Mouse (Mus musculus) kidney, postnatal 10 days (tissue): Measurements from ENCODE around the gene Olfr1163.
"Not testable (repeated sequence)": the region's sequence is repeated elsewhere in the genome, so short reads cannot be mapped to it uniquely, and the experiment has no call there.

Experiments used
- DNase-seq: peaks from one replicate; pipeline ENCODE4 v3.0.0; 2021; ENCODE audit warnings: mixed read lengths

The Olfr1163 gene

GRCm38 (mm10) chr2:88071730-88072129, at the start of gene Olfr1163:
TSS of gene Olfr1163 (minus strand) at chr2:88071830.
- no peak for DNase-seq

DNA sequence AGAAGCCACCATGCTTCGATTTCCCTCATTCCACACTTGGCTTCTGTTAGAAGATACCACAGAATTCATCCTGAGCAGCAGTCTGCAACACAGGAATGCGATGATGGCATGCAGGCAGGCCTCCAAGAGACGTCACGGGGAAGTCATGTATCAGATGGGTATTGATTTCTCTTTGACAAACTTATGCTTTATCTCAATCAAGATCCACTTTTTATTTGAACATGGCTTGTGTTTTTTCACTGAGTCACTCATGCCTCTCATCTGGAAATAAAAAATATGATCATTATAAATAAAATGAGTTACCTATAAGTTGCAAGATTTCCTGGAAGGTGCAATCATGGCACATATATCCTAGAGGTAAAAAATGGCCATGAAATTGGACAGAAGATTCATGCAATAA, 22.2 kb upstream of the Olfr1163 start, which contains the start of gene Olfr1164:
Olfr1164 (minus strand) TSS at position 101 of the 400 bp plus-strand sequence.
- DNase-seq, result no peak

DNA sequence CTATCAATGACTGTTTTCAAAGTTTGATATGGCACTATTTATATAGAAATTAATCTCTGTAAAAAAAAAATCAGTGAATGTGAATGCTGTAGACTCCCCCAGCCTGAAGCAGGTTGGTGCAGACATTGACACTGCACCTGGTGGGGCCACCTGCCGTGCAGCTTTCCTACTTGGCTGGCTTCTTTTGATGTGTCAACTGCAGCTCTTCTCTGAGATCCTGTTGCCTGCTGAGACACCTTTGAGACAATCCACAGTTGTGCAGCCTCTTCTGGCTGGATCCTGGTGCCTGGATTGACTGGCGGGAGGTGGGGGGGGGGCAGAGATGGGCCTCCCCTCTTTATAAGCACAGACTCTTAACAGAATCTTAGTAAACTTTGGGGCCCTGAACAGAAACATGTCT, 8.0 kb downstream of the Olfr1163 start:
- DNase-seq, result no peak

DNA sequence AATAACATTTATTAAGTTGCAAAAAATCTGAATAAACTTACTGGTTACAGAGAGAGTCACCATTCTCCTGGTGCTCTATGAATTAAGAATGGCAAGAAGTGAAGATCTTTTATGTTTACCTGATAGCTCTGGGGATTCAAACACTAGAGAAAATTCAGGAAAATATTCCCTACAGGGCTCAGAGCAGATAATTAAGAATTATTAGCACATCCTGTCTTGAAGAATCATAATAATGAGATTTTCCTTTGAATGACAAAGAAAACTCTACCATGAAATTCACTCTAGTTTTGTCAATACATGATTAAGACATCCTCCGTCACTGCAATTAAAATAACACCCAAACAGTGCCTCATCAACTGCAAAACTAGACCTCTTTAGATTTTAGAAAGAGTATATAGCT, 20.6 kb downstream of the Olfr1163 start, which contains the start of gene Olfr1162:
Olfr1162 (minus strand) TSS at position 101 of the 400 bp plus-strand sequence.
- DNase-seq, result no peak

DNA sequence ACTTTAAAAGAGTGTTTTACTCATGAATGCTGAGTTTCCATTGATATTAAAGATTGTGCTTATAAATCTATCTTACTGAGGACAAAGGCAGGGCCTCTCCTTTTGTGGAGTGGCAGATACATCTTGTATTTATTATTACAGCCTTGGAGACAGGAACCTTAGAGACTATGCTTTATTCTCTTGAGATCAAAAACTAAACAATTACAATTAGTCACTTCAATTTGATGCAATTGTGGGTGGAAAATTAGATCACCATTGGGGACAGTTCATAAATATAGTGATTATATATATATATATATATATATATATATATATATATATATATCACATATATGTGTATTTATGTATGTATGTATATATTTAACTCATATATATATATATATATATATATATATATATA, 34.0 kb downstream of the Olfr1163 start, which contains the start of gene Olfr73:
Olfr73 (minus strand) TSS at position 101 of the 400 bp plus-strand sequence.
- DNase-seq, result no peak

GRCm38 (mm10) chr2:88022474-88022873, 49.2 kb downstream of the Olfr1163 start, which contains the start of gene Olfr1161:
TSS of gene Olfr1161 (plus strand) at chr2:88022774.
- not testable (repeated sequence) for DNase-seq
